Mouse (Mus musculus) hindbrain, embryonic 13.5 days (tissue): ENCODE measurements around the gene Pdlim5. TPM values are rescaled to one million over a fixed set of nuclear protein-coding genes. Genes with fewer than 3 reads are reported as not detected.

ENCODE experiments used
- ATAC-seq: fragments of 200-750 bp; cut with Nextera tagmentation; 2 replicates; pipeline ENCODE4 v1.8.0; 2017; ENCODE audit warnings: moderate TSS enrichment; ENCODE audit not compliant: low FRiP score
- H3K27ac ChIP-seq: fragments of 300-500 bp; sonication (generic); 2 replicates; pipeline ENCODE4 v1.5.1; 2015; ENCODE audit warnings: inconsistent platforms, mild to moderate bottlenecking, moderate library complexity
- H3K27me3 ChIP-seq: fragments of 300-500 bp; sonication (generic); 2 replicates; pipeline ENCODE4 v1.6.1; 2015; ENCODE audit warnings: mild to moderate bottlenecking, inconsistent platforms
- H3K36me3 ChIP-seq: fragments of 300-500 bp; sonication (generic); 2 replicates; pipeline ENCODE4 v1.6.1; 2015; ENCODE audit warnings: mild to moderate bottlenecking, inconsistent platforms
- H3K4me1 ChIP-seq: fragments of 300-500 bp; sonication (generic); replicated peaks from 2 replicates; pipeline ENCODE4 v1.6.1; 2015; ENCODE audit warnings: inconsistent platforms
- H3K4me2 ChIP-seq: fragments of 300-500 bp; sonication (generic); 2 replicates; pipeline ENCODE4 v1.6.1; 2015; ENCODE audit warnings: inconsistent platforms, mild to moderate bottlenecking, moderate library complexity
- H3K4me3 ChIP-seq: fragments of 300-500 bp; sonication (generic); 2 replicates; pipeline ENCODE4 v1.5.1; 2015; ENCODE audit warnings: mild to moderate bottlenecking, inconsistent platforms
- H3K9ac ChIP-seq: fragments of 300-500 bp; sonication (generic); 2 replicates; pipeline ENCODE4 v1.6.1; 2015; ENCODE audit warnings: mild to moderate bottlenecking, inconsistent platforms
- H3K9me3 ChIP-seq: fragments of 300-500 bp; sonication (generic); 2 replicates; pipeline ENCODE4 v1.6.1; 2016; ENCODE audit warnings: inconsistent platforms
- WGBS: fragments of 180-500 bp; shearing (Covaris S2); methylation state at CpG from one replicate; pipeline ENCODE4 v1.1.7; 2015; 5-methylcytosine and 5-hydroxymethylcytosine counted together
- polyA plus RNA-seq: library from polyadenylated mRNA; unstranded; fragments of >200 nt; fragmentation: Nextera tagmentation; extraction: Ambion mirVana; gene quantifications from 2 replicates; pipeline ENCODE4 v1.2.1, GENCODE M21; 2015

The Pdlim5 gene
- polyA plus RNA-seq, 1 experiment from 2014 or later = 15.0 TPM

DNA sequence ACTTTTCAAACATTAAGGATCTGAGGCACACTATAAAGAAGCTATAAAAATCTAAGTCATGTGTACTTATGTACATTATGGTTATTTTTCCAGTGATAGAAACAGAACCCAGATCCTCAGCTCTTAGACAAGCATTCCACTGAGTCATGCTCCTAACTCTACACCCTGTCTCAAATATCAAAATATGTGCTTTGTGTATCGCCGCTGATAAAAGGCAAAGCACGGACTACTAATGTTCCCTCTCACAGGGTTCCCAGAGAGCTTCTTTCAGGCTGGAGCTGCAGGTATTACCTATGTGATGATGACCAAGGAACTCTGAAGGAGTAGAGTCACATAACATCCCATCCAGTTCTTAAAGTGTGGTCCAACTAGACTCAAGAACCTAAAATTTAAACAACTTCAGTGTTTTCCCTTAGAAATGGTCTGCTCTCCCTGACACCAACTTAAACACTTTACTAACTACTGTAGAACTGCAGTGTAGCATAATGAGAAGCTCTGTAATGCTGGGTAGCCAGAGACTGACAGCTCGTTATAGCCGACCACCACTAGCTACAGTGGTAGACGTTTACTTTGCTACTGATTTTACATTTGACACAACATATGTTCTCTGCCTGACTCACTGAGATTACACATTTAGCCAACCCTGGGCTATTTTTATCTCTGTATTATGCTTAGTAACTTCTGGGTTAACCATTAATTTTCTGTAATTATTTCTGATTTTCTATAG is 115.0 kb downstream of the Pdlim5 start:
- Histone ChIP-seq H3K9ac (no peak overlapping the region), H3K4me2 (no peak overlapping the region), H3K4me3 (no peak overlapping the region), H3K9me3 (no peaks in the 10 kb centered on the region), H3K36me3 (no peaks in the 10 kb centered on the region), H3K27me3 (no peaks in the 10 kb centered on the region), H3K27ac (no peak overlapping the region), H3K4me1 (no peaks in the 10 kb centered on the region)
- 89% methylated on average over 6 of the region's 6 CpGs for WGBS
- no peak for ATAC-seq

DNA sequence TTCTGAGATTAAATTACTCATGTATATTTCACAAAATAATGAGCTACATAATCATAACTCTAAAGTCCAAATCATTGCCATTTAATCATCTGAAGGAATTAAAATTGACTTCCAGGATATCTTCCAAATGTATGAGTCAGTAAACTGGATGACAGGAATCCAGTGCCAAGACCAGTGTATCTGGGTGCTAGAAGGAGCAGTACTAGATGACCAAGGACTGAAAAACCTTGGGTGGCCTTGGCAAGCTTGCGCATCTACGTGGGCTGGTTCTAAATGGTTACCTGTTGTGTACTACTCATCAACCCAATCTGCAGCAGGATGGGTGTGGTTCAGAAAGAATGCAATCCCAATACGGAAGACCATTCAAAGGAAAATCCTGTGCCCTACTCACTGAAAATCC is 116.5 kb downstream of the Pdlim5 start:
- no peaks in the 10 kb centered on the region for H3K4me1 ChIP-seq
- H3K4me3 ChIP-seq = no peak overlapping the region
- ATAC-seq = no peak
- no peaks in the 10 kb centered on the region for H3K9me3 ChIP-seq
- H3K36me3 ChIP-seq = no peaks in the 10 kb centered on the region
- WGBS = 93% methylated on average over 3 of the region's 3 CpGs
- H3K27me3 ChIP-seq = no peaks in the 10 kb centered on the region
- no peak overlapping the region for H3K4me2 ChIP-seq
- no peak overlapping the region for H3K27ac ChIP-seq
- no peak overlapping the region for H3K9ac ChIP-seq

DNA sequence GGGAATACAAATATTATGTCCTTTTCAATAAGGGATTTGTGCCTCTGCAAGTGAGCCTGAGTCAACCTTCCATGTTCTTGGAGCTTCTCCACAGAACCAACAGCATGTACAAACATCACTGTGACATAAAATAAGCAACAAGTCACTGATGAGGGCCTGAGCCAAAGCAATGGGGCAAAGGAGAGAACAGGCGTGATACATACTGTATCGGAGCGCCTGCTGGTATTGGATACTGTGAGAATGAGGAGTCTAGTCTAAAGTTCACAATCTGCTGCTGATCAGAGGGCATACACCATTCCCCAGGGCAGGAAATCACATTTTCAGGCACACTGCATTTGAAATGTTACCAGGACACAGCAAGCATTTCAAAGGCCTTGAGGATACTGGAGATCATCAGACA is 119.0 kb downstream of the Pdlim5 start:
- no peak overlapping the region for H3K9ac ChIP-seq
- no peak for ATAC-seq
- H3K36me3 ChIP-seq = no peaks in the 10 kb centered on the region
- WGBS = 86% methylated on average over 3 of the region's 3 CpGs
- H3K27ac ChIP-seq = no peak overlapping the region
- H3K4me3 ChIP-seq = no peak overlapping the region
- H3K4me2 ChIP-seq = no peak overlapping the region
- no peaks in the 10 kb centered on the region for H3K4me1 ChIP-seq
- no peaks in the 10 kb centered on the region for H3K27me3 ChIP-seq
- H3K9me3 ChIP-seq = no peaks in the 10 kb centered on the region

DNA sequence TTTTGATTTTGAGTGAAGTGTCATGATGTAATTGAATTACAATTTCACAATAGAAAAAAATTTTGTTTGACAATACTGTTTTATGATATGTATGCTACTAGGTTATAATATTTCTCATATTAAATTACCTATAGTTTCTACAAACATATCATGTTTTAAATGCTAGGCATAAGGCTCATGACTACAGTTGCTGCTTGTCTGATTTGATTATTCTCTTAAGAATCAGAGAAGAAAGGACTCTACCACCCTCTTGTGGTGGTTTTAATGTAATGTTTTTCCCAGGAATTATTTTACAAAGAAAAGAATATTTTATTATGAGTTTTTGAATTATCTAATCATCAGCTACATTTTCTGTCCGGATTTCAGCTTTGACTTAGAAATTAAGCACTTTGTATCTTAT is 120.5 kb downstream of the Pdlim5 start:
- Histone ChIP-seq H3K27ac (no peak overlapping the region), H3K9me3 (no peaks in the 10 kb centered on the region), H3K9ac (no peak overlapping the region), H3K27me3 (no peaks in the 10 kb centered on the region), H3K36me3 (no peaks in the 10 kb centered on the region), H3K4me1 (no peaks in the 10 kb centered on the region), H3K4me3 (no peak overlapping the region), H3K4me2 (no peak overlapping the region)
- 2% methylated on average over 1 of the region's 1 CpGs for WGBS
- no peak for ATAC-seq

DNA sequence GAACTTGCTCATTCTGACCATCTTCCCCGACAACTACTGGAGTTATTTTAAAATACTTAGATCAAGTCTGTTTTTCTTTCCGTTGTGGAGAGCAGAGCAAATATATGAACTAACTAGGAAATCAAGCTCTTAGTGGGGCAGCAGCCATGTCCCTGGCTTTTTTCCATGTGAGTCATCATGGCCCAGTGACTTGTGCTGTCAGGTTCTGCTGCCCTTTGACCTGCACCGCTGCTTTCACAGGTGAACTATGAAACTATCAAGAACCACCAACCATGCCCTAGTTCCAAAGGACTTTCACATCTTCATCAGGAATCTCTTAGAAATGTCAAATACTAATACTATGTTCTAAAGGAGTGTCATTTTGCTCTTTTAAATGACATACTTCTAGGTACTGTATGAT is 121.0 kb downstream of the Pdlim5 start:
- Histone ChIP-seq H3K27ac (no peak overlapping the region), H3K4me2 (no peak overlapping the region), H3K27me3 (no peaks in the 10 kb centered on the region), H3K9me3 (no peaks in the 10 kb centered on the region), H3K4me1 (no peaks in the 10 kb centered on the region), H3K36me3 (no peaks in the 10 kb centered on the region), H3K4me3 (no peak overlapping the region), H3K9ac (no peak overlapping the region)
- WGBS = 90% methylated on average over 3 of the region's 3 CpGs
- ATAC-seq = no peak

DNA sequence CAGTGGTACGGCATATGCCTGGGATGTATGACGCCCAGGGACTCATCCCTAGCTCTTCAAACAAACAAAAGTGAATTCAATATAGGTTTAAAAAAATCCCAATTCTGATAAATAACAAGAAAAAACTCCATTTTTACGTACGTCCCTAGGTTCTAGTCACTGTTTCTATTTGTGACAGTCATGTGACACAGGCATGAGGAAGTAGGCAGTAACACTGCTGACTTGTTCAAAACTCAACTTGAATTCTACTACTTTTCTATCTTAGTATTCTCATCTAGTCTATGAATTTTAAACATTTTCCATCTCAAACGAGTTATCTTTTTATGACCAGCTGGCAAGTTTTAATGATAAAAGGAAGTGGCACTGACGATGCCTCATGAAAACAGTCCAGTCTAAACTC is 122.2 kb downstream of the Pdlim5 start:
- 88% methylated on average over 6 of the region's 6 CpGs for WGBS
- H3K27ac ChIP-seq = no peak overlapping the region
- no peak overlapping the region for H3K4me2 ChIP-seq
- no peaks in the 10 kb centered on the region for H3K9me3 ChIP-seq
- no peak overlapping the region for H3K4me3 ChIP-seq
- H3K4me1 ChIP-seq = no peaks in the 10 kb centered on the region
- ATAC-seq = no peak
- no peaks in the 10 kb centered on the region for H3K36me3 ChIP-seq
- H3K27me3 ChIP-seq = no peaks in the 10 kb centered on the region
- H3K9ac ChIP-seq = no peak overlapping the region

DNA sequence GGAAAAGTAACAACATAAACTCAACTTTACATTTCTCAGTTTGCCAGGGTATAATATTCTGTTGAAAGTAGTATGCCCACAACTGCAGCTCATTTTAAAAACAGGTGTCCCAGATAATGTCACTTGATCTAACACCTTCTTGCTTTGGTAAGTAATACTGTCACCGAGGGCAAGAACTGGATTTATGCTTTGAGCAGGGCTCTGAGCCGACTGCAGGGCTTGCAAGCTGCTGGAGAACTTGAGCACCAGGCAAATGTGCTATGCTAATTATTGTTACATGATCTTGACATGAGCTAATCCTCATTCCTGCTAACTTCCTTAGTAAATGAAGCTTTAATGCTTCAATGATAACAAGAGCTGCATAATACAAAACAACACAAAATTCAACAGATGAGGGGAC is 139.1 kb downstream of the Pdlim5 start:
- no peak for ATAC-seq
- 72% methylated on average over 2 of the region's 2 CpGs for WGBS
- H3K4me2 ChIP-seq = no peak overlapping the region
- no peaks in the 10 kb centered on the region for H3K36me3 ChIP-seq
- H3K27me3 ChIP-seq = no peaks in the 10 kb centered on the region
- no peak overlapping the region for H3K9ac ChIP-seq
- no peak overlapping the region for H3K4me3 ChIP-seq
- H3K27ac ChIP-seq = no peak overlapping the region
- no peaks in the 10 kb centered on the region for H3K4me1 ChIP-seq
- no peaks in the 10 kb centered on the region for H3K9me3 ChIP-seq

DNA sequence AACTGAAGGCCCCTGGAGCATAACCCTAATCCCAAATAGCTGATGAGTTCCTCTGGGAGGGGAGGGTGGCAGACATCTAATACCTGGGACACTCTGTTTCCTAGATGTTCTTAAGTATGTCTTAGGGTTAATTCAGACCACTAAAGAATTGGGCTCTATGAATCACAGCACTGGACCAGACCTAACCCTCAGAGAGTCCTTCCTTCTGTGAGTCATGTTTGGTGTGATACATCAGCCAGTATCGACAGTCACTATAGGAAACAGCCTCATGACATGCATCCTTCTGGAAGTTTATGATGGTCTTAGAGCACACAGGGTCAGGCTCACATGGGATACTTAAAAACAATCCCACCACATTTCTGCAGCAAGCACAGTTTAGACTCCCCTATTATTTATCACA is 143.4 kb downstream of the Pdlim5 start:
- H3K4me3 ChIP-seq = no peak overlapping the region
- no peaks in the 10 kb centered on the region for H3K27me3 ChIP-seq
- H3K9ac ChIP-seq = no peak overlapping the region
- no peaks in the 10 kb centered on the region for H3K36me3 ChIP-seq
- H3K9me3 ChIP-seq = no peaks in the 10 kb centered on the region
- H3K4me2 ChIP-seq = no peak overlapping the region
- H3K27ac ChIP-seq = no peak overlapping the region
- no peak for ATAC-seq
- WGBS = 92% methylated on average over 1 of the region's 1 CpGs
- no peaks in the 10 kb centered on the region for H3K4me1 ChIP-seq

DNA sequence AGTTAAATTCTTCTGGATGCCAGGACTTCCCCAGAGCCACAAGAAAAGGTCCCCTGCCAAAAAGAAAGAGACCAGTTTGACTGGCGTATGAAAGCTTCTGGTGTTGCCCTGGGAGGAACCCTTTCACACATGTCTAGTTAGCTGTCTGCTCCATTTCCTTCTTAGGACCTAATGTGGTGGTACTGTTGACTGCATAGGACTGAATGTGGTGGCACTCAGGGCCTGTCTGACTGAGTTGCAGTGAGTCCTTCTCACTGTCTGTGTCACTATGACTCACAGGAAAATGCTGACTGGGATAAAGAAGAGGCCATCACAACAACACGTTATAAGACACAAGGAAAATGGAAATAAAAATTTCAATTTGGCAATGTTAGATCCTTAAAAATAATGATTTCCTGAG is 146.0 kb downstream of the Pdlim5 start:
- Histone ChIP-seq H3K4me1 (no peaks in the 10 kb centered on the region), H3K9ac (no peak overlapping the region), H3K9me3 (no peaks in the 10 kb centered on the region), H3K4me2 (no peak overlapping the region), H3K36me3 (no peaks in the 10 kb centered on the region), H3K4me3 (no peak overlapping the region), H3K27me3 (no peaks in the 10 kb centered on the region), H3K27ac (no peak overlapping the region)
- no peak for ATAC-seq
- WGBS = 78% methylated on average over 2 of the region's 2 CpGs

DNA sequence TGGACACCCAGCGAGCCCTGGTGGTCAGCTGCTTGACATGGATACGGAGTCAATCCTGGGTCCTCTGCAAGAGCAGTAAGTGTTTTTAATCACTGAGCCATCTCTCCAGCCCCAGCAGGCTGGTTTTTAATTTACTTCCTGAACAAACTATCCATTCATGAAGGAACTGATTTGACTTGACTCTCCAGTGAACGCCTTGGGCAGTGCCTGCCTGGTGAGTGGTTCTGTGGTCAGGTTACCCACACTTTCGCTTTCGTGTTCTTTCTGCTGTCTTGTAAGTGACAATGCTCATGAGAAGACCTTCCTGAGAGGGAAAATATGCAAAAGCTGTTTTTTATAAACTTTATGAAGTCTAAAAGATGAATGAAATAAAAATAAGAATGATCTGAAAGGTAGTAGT is 152.2 kb downstream of the Pdlim5 start:
- WGBS = 86% methylated on average over 5 of the region's 5 CpGs
- Histone ChIP-seq H3K27me3 (no peaks in the 10 kb centered on the region), H3K36me3 (no peaks in the 10 kb centered on the region), H3K27ac (no peak overlapping the region), H3K4me1 (no peaks in the 10 kb centered on the region), H3K9ac (no peak overlapping the region), H3K4me2 (no peak overlapping the region), H3K9me3 (no peaks in the 10 kb centered on the region), H3K4me3 (no peak overlapping the region)
- no peak for ATAC-seq

DNA sequence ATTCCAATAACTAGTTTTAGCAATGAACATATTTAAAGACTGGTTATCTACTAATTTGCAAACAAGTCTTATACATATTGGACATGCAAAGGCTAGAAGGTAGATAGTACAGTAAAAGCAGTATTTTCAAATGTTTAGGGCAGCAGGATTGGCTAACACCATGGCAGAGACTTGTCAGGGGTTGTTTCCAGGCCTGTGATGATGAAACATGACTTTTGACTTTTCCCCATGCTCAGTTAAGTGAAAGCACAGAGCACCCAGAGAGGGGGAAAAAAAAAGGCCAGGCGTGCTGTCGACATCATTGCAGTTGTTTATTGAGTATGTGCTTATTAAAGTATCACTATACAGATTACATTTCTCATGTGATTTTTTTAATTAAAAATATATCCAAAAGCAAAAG is 156.2 kb downstream of the Pdlim5 start:
- ATAC-seq = no peak
- no peak overlapping the region for H3K9ac ChIP-seq
- H3K9me3 ChIP-seq = no peaks in the 10 kb centered on the region
- no peak overlapping the region for H3K4me3 ChIP-seq
- H3K4me1 ChIP-seq = no peaks in the 10 kb centered on the region
- no peak overlapping the region for H3K27ac ChIP-seq
- WGBS = 90% methylated on average over 2 of the region's 2 CpGs
- H3K36me3 ChIP-seq = no peaks in the 10 kb centered on the region
- H3K4me2 ChIP-seq = no peak overlapping the region
- no peaks in the 10 kb centered on the region for H3K27me3 ChIP-seq

DNA sequence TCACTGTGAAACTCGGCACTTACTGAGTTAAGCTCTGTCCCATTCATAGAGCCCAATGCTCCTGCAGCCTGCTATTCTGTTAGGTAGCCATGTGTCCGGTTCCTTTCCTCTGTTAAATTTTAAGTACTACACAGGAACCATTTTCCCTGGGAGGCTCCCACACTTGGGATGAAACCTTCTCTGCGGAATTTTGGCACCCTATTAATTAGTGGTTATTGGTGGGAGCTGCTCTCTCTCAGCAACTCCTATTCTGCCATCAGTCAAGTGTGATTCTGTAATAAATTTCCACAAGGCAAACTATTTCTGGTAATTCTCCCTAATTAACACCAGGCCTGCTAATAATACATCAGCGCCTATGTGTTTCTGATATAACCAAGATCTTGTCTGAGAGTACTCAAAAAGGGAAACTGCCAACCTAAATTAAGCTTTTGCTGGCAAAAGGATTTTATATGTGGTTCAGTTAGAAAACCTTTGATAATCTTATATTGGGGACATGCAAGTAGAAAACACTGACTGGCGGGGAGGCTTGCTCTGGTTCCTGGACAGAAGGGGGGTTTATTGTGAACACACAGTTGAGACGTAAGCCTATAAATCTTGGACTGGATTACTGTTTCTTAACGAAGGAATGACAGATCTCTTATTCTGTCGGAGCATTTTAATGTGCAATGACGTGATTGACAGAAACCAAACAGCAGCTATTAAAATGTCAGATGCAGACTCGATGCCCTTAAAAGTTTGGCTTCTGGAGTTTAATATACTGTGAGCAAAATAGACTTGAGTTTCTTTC is 157.0 kb downstream of the Pdlim5 start:
- no peaks in the 10 kb centered on the region for H3K4me1 ChIP-seq
- no peak for ATAC-seq

DNA sequence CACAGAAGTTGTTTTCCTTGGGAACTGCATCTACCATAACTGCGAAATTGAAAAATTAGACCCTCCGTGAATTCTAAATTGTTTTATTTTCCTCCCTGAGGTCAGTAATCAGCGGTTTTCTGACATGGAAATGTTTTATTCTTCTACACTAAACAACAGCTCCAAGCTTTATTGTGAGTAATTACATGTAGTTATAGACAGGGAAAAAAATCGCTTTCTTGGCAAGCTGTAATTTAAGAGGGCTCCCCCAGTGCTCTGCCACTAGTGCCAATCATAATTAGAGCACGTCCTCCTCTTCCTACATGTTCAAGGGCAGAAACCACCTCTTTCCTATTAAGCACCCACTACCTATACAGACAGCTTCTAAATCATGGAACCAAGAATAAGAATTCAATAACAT is 157.9 kb downstream of the Pdlim5 start:
- H3K4me3 ChIP-seq = no peak overlapping the region
- H3K27me3 ChIP-seq = no peaks in the 10 kb centered on the region
- H3K36me3 ChIP-seq = no peaks in the 10 kb centered on the region
- H3K27ac ChIP-seq = no peak overlapping the region
- H3K9ac ChIP-seq = no peak overlapping the region
- no peak overlapping the region for H3K4me2 ChIP-seq
- 58% methylated on average over 5 of the region's 5 CpGs for WGBS
- no peaks in the 10 kb centered on the region for H3K4me1 ChIP-seq
- H3K9me3 ChIP-seq = no peaks in the 10 kb centered on the region
- no peak for ATAC-seq

More for the DNA sequence above, 157.0 kb downstream of the Pdlim5 start:
- Histone ChIP-seq H3K9me3 (no peaks in the 10 kb centered on the region), H3K4me2 (no peak overlapping the region), H3K36me3 (no peaks in the 10 kb centered on the region), H3K27me3 (no peaks in the 10 kb centered on the region), H3K27ac (no peak overlapping the region), H3K4me3 (no peak overlapping the region), H3K9ac (no peak overlapping the region)
- 77% methylated on average over 10 of the region's 10 CpGs for WGBS
